Mouse (Mus musculus) embryonic facial prominence, embryonic 14.5 days (tissue): Measurements from ENCODE around the gene Kpna7. TPM values are rescaled to one million over a fixed set of nuclear protein-coding genes. Genes with fewer than 3 reads are reported as not detected.
A peak's percentile ranks its signal among the peaks of the same experiment; 100 is the strongest.

Experiments
- ATAC-seq: fragments of 200-750 bp; cut with Nextera tagmentation; 2 replicates; pipeline ENCODE4 v1.8.0; 2017; ENCODE audit warnings: low read depth, moderate number of reproducible peaks, moderate TSS enrichment
- DNase-seq: peaks from one replicate; pipeline ENCODE4 v3.0.0-alpha.2; 2015; ENCODE audit warnings: low spot score
- H3K27ac ChIP-seq: fragments of 300-500 bp; sonication (generic); replicated peaks from 2 replicates; pipeline ENCODE4 v1.5.1; 2014; ENCODE audit warnings: low read depth, mild to moderate bottlenecking, low read length, moderate library complexity
- H3K27me3 ChIP-seq: fragments of 300-500 bp; sonication (generic); replicated peaks from 2 replicates; pipeline ENCODE4 v1.6.1; 2014; ENCODE audit warnings: low read length; ENCODE audit not compliant: control insufficient read depth, insufficient read depth
- H3K36me3 ChIP-seq: fragments of 300-500 bp; sonication (generic); 2 replicates; pipeline ENCODE4 v1.6.1; 2014; ENCODE audit warnings: low read length, mixed read lengths; ENCODE audit not compliant: control insufficient read depth, insufficient read depth
- H3K4me1 ChIP-seq: fragments of 300-500 bp; sonication (generic); 2 replicates; pipeline ENCODE4 v1.6.1; 2014; ENCODE audit warnings: antibody characterized with exemption, low read length; ENCODE audit not compliant: control insufficient read depth, insufficient read depth
- H3K4me2 ChIP-seq: fragments of 300-500 bp; sonication (generic); 2 replicates; pipeline ENCODE4 v1.6.1; 2014; ENCODE audit warnings: low read depth, mild to moderate bottlenecking, low read length, moderate library complexity, mixed read lengths
- H3K4me3 ChIP-seq: fragments of 300-500 bp; sonication (generic); 2 replicates; pipeline ENCODE4 v1.5.1; 2014; ENCODE audit warnings: low read depth, mild to moderate bottlenecking, low read length
- H3K9ac ChIP-seq: fragments of 300-500 bp; sonication (generic); 2 replicates; pipeline ENCODE4 v1.6.1; 2014; ENCODE audit warnings: low read depth, mild to moderate bottlenecking, low read length, moderate library complexity, mixed read lengths
- H3K9me3 ChIP-seq: fragments of 300-500 bp; sonication (generic); 2 replicates; pipeline ENCODE4 v1.6.1; 2016; ENCODE audit warnings: low read length; ENCODE audit not compliant: control insufficient read depth
- WGBS: fragments of 180-500 bp; shearing (Covaris S2); extraction: QIAGEN DNeasy Blood & Tissue Kit; methylation state at CpG from one replicate; pipeline ENCODE4 v1.1.7; 2014; 5-methylcytosine and 5-hydroxymethylcytosine counted together
- polyA plus RNA-seq: library from polyadenylated mRNA; unstranded; fragments of >200 nt; fragmentation: Nextera tagmentation; extraction: Ambion mirVana; gene quantifications from 2 replicates; pipeline ENCODE4 v1.2.1, GENCODE M21; 2014

Gene Kpna7
- polyA plus RNA-seq, 1 experiment from 2014 or later: not detected

DNA sequence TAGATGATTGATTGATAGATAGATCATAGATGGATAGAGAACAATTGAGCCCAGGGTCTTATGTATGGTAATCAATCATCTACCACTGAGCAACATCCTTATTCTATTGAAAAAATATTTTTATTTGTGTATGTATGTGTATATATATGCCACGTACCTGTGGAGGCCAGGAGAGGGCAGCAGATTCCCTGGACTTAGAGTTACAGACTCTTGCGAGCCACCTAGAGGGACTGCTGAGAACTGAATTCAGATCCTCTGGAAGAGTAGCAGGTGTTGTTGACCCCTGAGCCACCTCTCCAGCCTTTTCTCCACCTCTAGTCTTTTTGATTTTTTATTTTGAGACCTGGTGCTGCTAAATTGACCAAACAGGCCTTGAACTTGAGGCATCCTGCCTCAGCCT is 85.3 kb downstream of the Kpna7 start:
- H3K27ac ChIP-seq: no peak overlapping the region
- no peak for ATAC-seq
- H3K4me3 ChIP-seq: no peak overlapping the region
- no peak overlapping the region for H3K9ac ChIP-seq
- H3K36me3 ChIP-seq: no peaks in the 10 kb centered on the region
- H3K4me1 ChIP-seq: no peaks in the 10 kb centered on the region
- H3K9me3 ChIP-seq: no peaks in the 10 kb centered on the region
- H3K4me2 ChIP-seq: no peak overlapping the region
- 59% methylated on average over 2 of the region's 2 CpGs for WGBS
- H3K27me3 ChIP-seq: no peaks in the 10 kb centered on the region
- peak; percentile 14 for DNase-seq

DNA sequence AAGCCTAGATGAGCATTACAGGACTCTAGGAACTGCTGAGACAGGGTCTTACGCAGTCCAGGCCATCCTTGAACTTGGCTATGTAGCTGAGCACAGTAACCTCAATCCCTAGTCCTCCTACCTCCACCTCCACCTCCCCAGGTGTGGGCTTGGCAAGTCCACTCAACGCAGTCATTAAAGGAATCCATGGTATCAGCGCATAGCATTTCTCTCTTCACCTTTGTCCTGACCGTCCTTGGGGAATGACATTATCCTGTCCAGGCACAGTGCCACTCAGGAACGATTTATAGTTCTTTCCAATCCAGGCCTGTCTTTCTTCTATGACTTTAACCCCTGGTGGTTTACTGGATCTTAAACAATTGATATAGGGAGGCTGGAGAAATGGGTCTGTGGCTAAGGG is 93.3 kb downstream of the Kpna7 start:
- no peak for DNase-seq
- Histone ChIP-seq H3K36me3 (no peaks in the 10 kb centered on the region), H3K9me3 (no peaks in the 10 kb centered on the region), H3K4me2 (no peak overlapping the region), H3K4me1 (no peaks in the 10 kb centered on the region), H3K27ac (no peak overlapping the region), H3K4me3 (no peak overlapping the region), H3K9ac (no peak overlapping the region), H3K27me3 (no peaks in the 10 kb centered on the region)
- no peak for ATAC-seq
- WGBS: 72% methylated on average over 5 of the region's 5 CpGs

GRCm38 (mm10) chr5:144990051-144990450 is 93.8 kb downstream of the Kpna7 start:
- no peak for ATAC-seq

DNA sequence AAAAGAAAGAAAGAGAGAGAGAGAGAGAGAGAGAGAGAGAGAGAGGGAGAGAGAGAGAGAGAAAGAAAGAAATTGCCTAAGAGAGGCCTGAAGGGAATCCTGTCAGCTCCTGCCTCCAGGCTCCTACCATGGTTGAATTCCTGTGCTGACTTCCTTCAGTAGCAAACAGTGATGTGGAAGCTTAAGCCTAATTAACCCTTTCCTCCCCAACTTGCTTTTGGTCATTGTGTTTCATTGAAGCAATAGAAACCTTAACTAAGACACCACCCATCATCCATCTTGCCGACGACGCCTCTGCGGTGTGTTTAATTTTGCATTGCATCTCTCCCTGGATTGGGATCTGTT is 94.8 kb downstream of the Kpna7 start:
- DNase-seq (no peak), ATAC-seq (no peak)
- H3K4me1 ChIP-seq: no peaks in the 10 kb centered on the region
- H3K27ac ChIP-seq: no peak overlapping the region
- H3K36me3 ChIP-seq: no peaks in the 10 kb centered on the region
- no peak overlapping the region for H3K4me2 ChIP-seq
- H3K27me3 ChIP-seq: no peaks in the 10 kb centered on the region
- H3K9ac ChIP-seq: no peak overlapping the region
- WGBS: 90% methylated on average over 4 of the region's 4 CpGs
- no peak overlapping the region for H3K4me3 ChIP-seq
- H3K9me3 ChIP-seq: 0 out of 2 replicates have a peak, but pooled peaks cover 6% of the 10 kb centered on the region

More at GRCm38 (mm10) chr5:144990051-144990450, 93.8 kb downstream of the Kpna7 start:
- no peaks in the 10 kb centered on the region for H3K36me3 ChIP-seq
- DNase-seq: no peak
- H3K4me2 ChIP-seq: no peak overlapping the region
- no peak overlapping the region for H3K27ac ChIP-seq
- H3K9me3 ChIP-seq: no peaks in the 10 kb centered on the region
- WGBS: 81% methylated on average over 2 of the region's 2 CpGs
- no peaks in the 10 kb centered on the region for H3K27me3 ChIP-seq
- no peak overlapping the region for H3K9ac ChIP-seq
- H3K4me3 ChIP-seq: no peak overlapping the region
- no peaks in the 10 kb centered on the region for H3K4me1 ChIP-seq

- H3K4me3 ChIP-seq: no peak overlapping the region
- DNase-seq: peak; percentile 83
- no peak overlapping the region for H3K27ac ChIP-seq
- no peaks in the 10 kb centered on the region for H3K4me1 ChIP-seq
- no peak overlapping the region for H3K9ac ChIP-seq
- ATAC-seq: peak; percentile 70; the same call in 1 of the 2 replicates
- H3K4me2 ChIP-seq: no peak overlapping the region
- H3K9me3 ChIP-seq: 0 out of 2 replicates have a peak, but pooled peaks cover 6% of the 10 kb centered on the region
- 53% methylated on average over 9 of the region's 9 CpGs for WGBS
- no peaks in the 10 kb centered on the region for H3K27me3 ChIP-seq
- H3K36me3 ChIP-seq: no peaks in the 10 kb centered on the region
Observed at GRCm38 (mm10) chr5:144988340-144989060, 95.3 kb downstream of the Kpna7 start.

GRCm38 (mm10) chr5:144987561-144987960 is 96.3 kb downstream of the Kpna7 start:
- no peak overlapping the region for H3K4me3 ChIP-seq
- DNase-seq: no peak
- no peaks in the 10 kb centered on the region for H3K36me3 ChIP-seq

DNA sequence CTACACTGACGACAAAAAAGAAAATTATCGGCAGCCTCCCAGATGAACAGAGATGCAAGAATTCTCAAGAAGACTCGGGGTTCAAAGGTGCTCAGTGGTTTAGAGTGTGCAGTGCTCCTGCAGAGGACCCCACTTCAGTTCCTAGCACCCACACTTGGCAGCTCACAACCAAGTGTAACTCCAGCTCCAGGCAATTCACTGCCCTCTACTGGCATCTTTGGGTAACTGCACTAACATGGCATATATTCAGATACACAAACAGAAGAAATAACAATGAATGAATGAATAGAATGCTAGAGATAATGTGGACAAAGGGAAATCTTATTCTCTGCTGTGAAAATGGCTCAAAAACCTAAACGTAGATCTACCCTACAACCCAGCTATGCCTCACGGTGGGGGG is 99.0 kb downstream of the Kpna7 start:
- Histone ChIP-seq H3K9me3 (0 out of 2 replicates have a peak, but pooled peaks cover 13% of the 10 kb centered on the region), H3K27me3 (no peaks in the 10 kb centered on the region), H3K4me1 (no peaks in the 10 kb centered on the region), H3K4me2 (no peak overlapping the region), H3K4me3 (no peak overlapping the region), H3K9ac (no peak overlapping the region), H3K27ac (no peak overlapping the region), H3K36me3 (no peaks in the 10 kb centered on the region)
- 92% methylated on average over 5 of the region's 5 CpGs for WGBS
- DNase-seq (no peak), ATAC-seq (no peak)

More at GRCm38 (mm10) chr5:144987561-144987960, 96.3 kb downstream of the Kpna7 start:
- H3K27ac ChIP-seq: no peak overlapping the region
- H3K27me3 ChIP-seq: no peaks in the 10 kb centered on the region
- no peak overlapping the region for H3K9ac ChIP-seq
- no peak overlapping the region for H3K4me2 ChIP-seq
- H3K9me3 ChIP-seq: 0 out of 2 replicates have a peak, but pooled peaks cover 13% of the 10 kb centered on the region
- no peaks in the 10 kb centered on the region for H3K4me1 ChIP-seq
- ATAC-seq: no peak
- WGBS: 88% methylated on average over 13 of the region's 13 CpGs

- ATAC-seq: no peak
- Histone ChIP-seq H3K9me3 (0 out of 2 replicates have a peak, but pooled peaks cover 13% of the 10 kb centered on the region), H3K4me2 (no peak overlapping the region), H3K27ac (no peak overlapping the region), H3K9ac (no peak overlapping the region), H3K4me3 (no peak overlapping the region), H3K27me3 (no peaks in the 10 kb centered on the region), H3K4me1 (no peaks in the 10 kb centered on the region), H3K36me3 (no peaks in the 10 kb centered on the region)
- no peak for DNase-seq
- 86% methylated on average over 3 of the region's 3 CpGs for WGBS
Observed at GRCm38 (mm10) chr5:144983227-144983626, 100.6 kb downstream of the Kpna7 start.

GRCm38 (mm10) chr5:144979110-144979509 is 104.7 kb downstream of the Kpna7 start:
- Histone ChIP-seq H3K4me2 (no peak overlapping the region), H3K36me3 (no peaks in the 10 kb centered on the region), H3K27ac (no peak overlapping the region), H3K9me3 (0 out of 2 replicates have a peak, but pooled peaks cover 7% of the 10 kb centered on the region), H3K4me3 (no peak overlapping the region), H3K9ac (no peak overlapping the region), H3K4me1 (no peaks in the 10 kb centered on the region), H3K27me3 (no peaks in the 10 kb centered on the region)
- ATAC-seq (no peak), DNase-seq (no peak)
- 74% methylated on average over 6 of the region's 6 CpGs for WGBS
